Mouse (Mus musculus) embryonic facial prominence, embryonic 14.5 days (tissue): Measurements from ENCODE around the gene Cep85l. TPM values are rescaled to one million over a fixed set of nuclear protein-coding genes. Genes with fewer than 3 reads are reported as not detected.

ENCODE experiments used
- ATAC-seq: fragments of 200-750 bp; cut with Nextera tagmentation; 2 replicates; pipeline ENCODE4 v1.8.0; 2017; ENCODE audit warnings: low read depth, moderate number of reproducible peaks, moderate TSS enrichment
- DNase-seq: peaks from one replicate; pipeline ENCODE4 v3.0.0-alpha.2; 2015; ENCODE audit warnings: low spot score
- H3K27ac ChIP-seq: fragments of 300-500 bp; sonication (generic); replicated peaks from 2 replicates; pipeline ENCODE4 v1.5.1; 2014; ENCODE audit warnings: low read depth, mild to moderate bottlenecking, low read length, moderate library complexity
- H3K27me3 ChIP-seq: fragments of 300-500 bp; sonication (generic); replicated peaks from 2 replicates; pipeline ENCODE4 v1.6.1; 2014; ENCODE audit warnings: low read length; ENCODE audit not compliant: control insufficient read depth, insufficient read depth
- H3K36me3 ChIP-seq: fragments of 300-500 bp; sonication (generic); 2 replicates; pipeline ENCODE4 v1.6.1; 2014; ENCODE audit warnings: low read length, mixed read lengths; ENCODE audit not compliant: control insufficient read depth, insufficient read depth
- H3K4me1 ChIP-seq: fragments of 300-500 bp; sonication (generic); 2 replicates; pipeline ENCODE4 v1.6.1; 2014; ENCODE audit warnings: antibody characterized with exemption, low read length; ENCODE audit not compliant: control insufficient read depth, insufficient read depth
- H3K4me2 ChIP-seq: fragments of 300-500 bp; sonication (generic); 2 replicates; pipeline ENCODE4 v1.6.1; 2014; ENCODE audit warnings: low read depth, mild to moderate bottlenecking, low read length, moderate library complexity, mixed read lengths
- H3K4me3 ChIP-seq: fragments of 300-500 bp; sonication (generic); 2 replicates; pipeline ENCODE4 v1.5.1; 2014; ENCODE audit warnings: low read depth, mild to moderate bottlenecking, low read length
- H3K9ac ChIP-seq: fragments of 300-500 bp; sonication (generic); 2 replicates; pipeline ENCODE4 v1.6.1; 2014; ENCODE audit warnings: low read depth, mild to moderate bottlenecking, low read length, moderate library complexity, mixed read lengths
- H3K9me3 ChIP-seq: fragments of 300-500 bp; sonication (generic); 2 replicates; pipeline ENCODE4 v1.6.1; 2016; ENCODE audit warnings: low read length; ENCODE audit not compliant: control insufficient read depth
- WGBS: fragments of 180-500 bp; shearing (Covaris S2); extraction: QIAGEN DNeasy Blood & Tissue Kit; methylation state at CpG from one replicate; pipeline ENCODE4 v1.1.7; 2014; 5-methylcytosine and 5-hydroxymethylcytosine counted together
- polyA plus RNA-seq: library from polyadenylated mRNA; unstranded; fragments of >200 nt; fragmentation: Nextera tagmentation; extraction: Ambion mirVana; gene quantifications from 2 replicates; pipeline ENCODE4 v1.2.1, GENCODE M21; 2014

Gene Cep85l
- polyA plus RNA-seq, 1 experiment from 2014 or later = 7.3 TPM

GRCm38 (mm10) chr10:53329257-53329656, 50.5 kb downstream of the Cep85l start:
- no peak for DNase-seq
- Histone ChIP-seq H3K27ac (no peak overlapping the region), H3K4me3 (no peak overlapping the region), H3K27me3 (no peaks in the 10 kb centered on the region), H3K9me3 (no peaks in the 10 kb centered on the region), H3K4me2 (no peak overlapping the region), H3K4me1 (no peaks in the 10 kb centered on the region), H3K36me3 (no peaks in the 10 kb centered on the region), H3K9ac (no peak overlapping the region)
- WGBS = 74% methylated on average over 3 of the region's 3 CpGs
- ATAC-seq = no peak

DNA sequence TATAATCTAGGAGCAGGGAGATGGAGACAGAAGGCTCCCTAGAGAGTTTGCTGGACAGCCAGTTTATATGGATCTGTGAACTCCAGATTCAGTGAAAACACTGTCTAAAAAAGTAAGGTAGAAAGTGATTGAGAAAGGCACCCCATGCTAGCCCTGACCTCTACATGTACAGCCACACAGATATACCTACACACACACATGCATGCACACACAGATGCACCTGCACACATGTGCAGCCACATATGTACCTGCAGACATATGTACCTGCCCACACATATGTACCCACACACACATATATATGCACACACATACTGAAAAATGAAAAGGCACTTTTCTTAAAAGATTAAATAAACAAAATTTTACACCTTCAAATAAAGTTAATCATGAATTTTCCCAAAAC, 53.4 kb downstream of the Cep85l start:
- Histone ChIP-seq H3K9ac (no peak overlapping the region), H3K4me3 (no peak overlapping the region), H3K4me1 (no peaks in the 10 kb centered on the region), H3K27ac (no peak overlapping the region), H3K27me3 (no peaks in the 10 kb centered on the region), H3K36me3 (no peaks in the 10 kb centered on the region), H3K9me3 (no peaks in the 10 kb centered on the region), H3K4me2 (no peak overlapping the region)
- DNase-seq (no peak), ATAC-seq (no peak)

DNA sequence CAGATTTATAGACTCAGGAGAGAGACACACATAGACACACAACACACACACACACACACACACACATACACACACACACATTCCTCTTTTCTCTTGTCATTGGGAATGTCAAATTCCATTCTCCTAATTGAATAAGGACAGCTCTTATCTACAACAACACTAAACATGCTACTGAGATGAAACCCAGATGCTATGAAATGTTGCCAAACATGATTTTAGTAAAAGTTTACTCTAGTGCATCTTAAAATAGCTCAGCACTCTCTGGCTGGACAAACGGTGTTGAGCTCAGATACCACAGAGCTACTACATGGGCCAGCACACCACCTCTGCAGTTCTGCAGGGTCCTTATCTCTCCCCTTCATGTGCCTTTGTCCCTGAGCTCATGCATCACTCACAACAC, 55.1 kb downstream of the Cep85l start:
- no peak overlapping the region for H3K4me3 ChIP-seq
- ATAC-seq = peak; percentile 30; the same call in 1 of the 2 replicates
- no peak overlapping the region for H3K4me2 ChIP-seq
- H3K4me1 ChIP-seq = no peaks in the 10 kb centered on the region
- H3K9me3 ChIP-seq = no peaks in the 10 kb centered on the region
- DNase-seq = peak; percentile 59
- no peak overlapping the region for H3K27ac ChIP-seq
- no peak overlapping the region for H3K9ac ChIP-seq
- H3K36me3 ChIP-seq = no peaks in the 10 kb centered on the region
- no peaks in the 10 kb centered on the region for H3K27me3 ChIP-seq
- 28% methylated on average over 1 of the region's 1 CpGs for WGBS

DNA sequence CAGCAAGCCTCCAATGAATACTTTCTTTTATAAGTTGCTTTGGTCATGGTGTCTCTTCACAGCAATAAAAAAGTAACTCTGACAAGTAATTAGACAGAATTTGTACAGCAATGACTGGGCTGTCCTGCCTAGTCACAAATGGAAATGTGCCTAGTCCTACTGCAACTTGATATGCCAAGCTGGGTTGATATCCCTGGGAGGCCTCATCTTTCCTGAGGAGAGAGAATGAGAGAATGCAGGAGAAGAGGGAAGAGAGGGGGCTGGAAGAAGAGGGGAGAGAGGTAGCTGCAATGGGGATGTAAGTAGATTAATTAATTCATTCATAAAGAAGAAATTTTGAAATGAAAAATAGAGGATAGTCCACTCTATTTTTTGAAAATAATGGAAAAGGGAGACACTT, 56.4 kb downstream of the Cep85l start:
- H3K36me3 ChIP-seq = no peaks in the 10 kb centered on the region
- no peak for ATAC-seq

GRCm38 (mm10) chr10:53306674-53307073, 73.1 kb downstream of the Cep85l start:
- ATAC-seq (no peak), DNase-seq (no peak)
- Histone ChIP-seq H3K4me1 (no peaks in the 10 kb centered on the region), H3K27ac (no peak overlapping the region), H3K27me3 (no peaks in the 10 kb centered on the region), H3K9ac (no peak overlapping the region), H3K36me3 (peaks cover 3% of the 10 kb centered on the region; the same call in 1 of the 2 replicates), H3K4me3 (no peak overlapping the region), H3K4me2 (no peak overlapping the region), H3K9me3 (no peaks in the 10 kb centered on the region)
- WGBS = 94% methylated on average over 3 of the region's 3 CpGs

More for the DNA sequence above, 56.4 kb downstream of the Cep85l start:
- H3K9me3 ChIP-seq = no peaks in the 10 kb centered on the region
- no peaks in the 10 kb centered on the region for H3K27me3 ChIP-seq
- no peak overlapping the region for H3K4me2 ChIP-seq
- H3K4me3 ChIP-seq = no peak overlapping the region
- DNase-seq = no peak
- no peak overlapping the region for H3K27ac ChIP-seq
- H3K4me1 ChIP-seq = no peaks in the 10 kb centered on the region
- no peak overlapping the region for H3K9ac ChIP-seq

- WGBS = 35% methylated on average over 3 of the region's 3 CpGs
- DNase-seq (peak; percentile 40), ATAC-seq (0 out of 2 replicates have a peak, but pooled peaks have one; percentile 62)
- H3K4me1 ChIP-seq = no peaks in the 10 kb centered on the region
- H3K9me3 ChIP-seq = no peaks in the 10 kb centered on the region
- H3K36me3 ChIP-seq = peaks cover 7% of the 10 kb centered on the region; the same call in 1 of the 2 replicates
- no peak overlapping the region for H3K4me2 ChIP-seq
- no peak overlapping the region for H3K9ac ChIP-seq
- H3K27ac ChIP-seq = no peak overlapping the region
- no peak overlapping the region for H3K4me3 ChIP-seq
- H3K27me3 ChIP-seq = no peaks in the 10 kb centered on the region
Measured at GRCm38 (mm10) chr10:53305867-53306266, 73.9 kb downstream of the Cep85l start.

DNA sequence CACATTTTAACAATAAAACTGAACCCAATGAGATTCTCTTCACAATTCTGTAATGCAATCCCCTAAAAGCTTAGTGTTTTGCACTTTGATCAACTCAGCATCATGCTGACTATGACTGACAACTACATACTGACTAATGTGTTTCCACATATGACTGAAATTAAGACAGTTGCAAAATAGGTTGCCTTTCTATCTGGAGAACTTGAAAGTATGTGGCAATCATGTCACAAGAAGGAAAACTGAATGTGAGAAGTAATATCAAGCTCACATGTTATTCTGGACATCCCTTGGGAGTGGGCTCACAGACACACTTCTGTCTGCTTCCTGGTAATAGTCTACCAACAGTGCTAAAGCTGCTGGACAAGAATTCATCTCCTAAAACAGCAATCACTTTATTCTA, 94.6 kb downstream of the Cep85l start:
- ATAC-seq (no peak), DNase-seq (no peak)
- H3K27me3 ChIP-seq = no peaks in the 10 kb centered on the region
- no peaks in the 10 kb centered on the region for H3K9me3 ChIP-seq
- H3K4me2 ChIP-seq = no peak overlapping the region
- H3K4me1 ChIP-seq = no peaks in the 10 kb centered on the region
- no peak overlapping the region for H3K27ac ChIP-seq
- peaks cover 34% of the 10 kb centered on the region for H3K36me3 ChIP-seq
- no peak overlapping the region for H3K9ac ChIP-seq
- H3K4me3 ChIP-seq = no peak overlapping the region

DNA sequence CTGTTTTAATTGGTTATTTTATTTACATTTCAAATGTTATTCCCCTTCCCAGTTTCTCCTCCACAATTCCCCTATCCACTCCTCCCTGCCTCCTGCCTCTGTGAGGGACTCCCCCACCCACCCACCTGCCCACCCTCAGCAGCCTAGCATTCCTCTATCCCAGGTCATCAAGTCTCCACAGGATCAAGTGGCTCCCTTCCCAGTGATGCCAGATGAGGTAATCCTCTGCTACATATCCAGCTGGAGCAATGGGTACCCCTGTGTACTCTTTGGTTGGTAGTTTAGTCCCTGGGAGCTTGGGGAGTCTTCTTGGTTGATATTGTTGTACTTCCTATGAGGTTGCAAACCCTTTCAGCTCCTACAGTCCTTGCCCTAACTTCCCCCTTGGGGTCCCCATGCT, 107.5 kb downstream of the Cep85l start:
- ATAC-seq = no peak
- no peak overlapping the region for H3K9ac ChIP-seq
- H3K4me2 ChIP-seq = no peak overlapping the region
- no peak overlapping the region for H3K27ac ChIP-seq
- no peak for DNase-seq
- no peaks in the 10 kb centered on the region for H3K4me1 ChIP-seq
- no peak overlapping the region for H3K4me3 ChIP-seq
- no peaks in the 10 kb centered on the region for H3K27me3 ChIP-seq
- H3K9me3 ChIP-seq = 0 out of 2 replicates have a peak, but pooled peaks cover 3% of the 10 kb centered on the region
- H3K36me3 ChIP-seq = peaks cover 4% of the 10 kb centered on the region; the same call in 1 of the 2 replicates

- DNase-seq (no peak), ATAC-seq (no peak)
- Histone ChIP-seq H3K27ac (no peak overlapping the region), H3K4me1 (no peaks in the 10 kb centered on the region), H3K4me2 (no peak overlapping the region), H3K9me3 (no peaks in the 10 kb centered on the region), H3K27me3 (no peaks in the 10 kb centered on the region), H3K9ac (no peak overlapping the region), H3K4me3 (no peak overlapping the region), H3K36me3 (no peaks in the 10 kb centered on the region)
- WGBS = 50% methylated on average over 1 of the region's 1 CpGs
Measured at GRCm38 (mm10) chr10:53262021-53262420, 117.7 kb downstream of the Cep85l start.
